Mouse (Mus musculus) kidney, embryonic 14.5 days (tissue): ENCODE data around the gene Dock3. TPM values are rescaled to one million over a fixed set of nuclear protein-coding genes. Genes with fewer than 3 reads are reported as not detected.

ENCODE experiments used
- ATAC-seq: fragments of 200-750 bp; cut with Nextera tagmentation; 2 replicates; pipeline ENCODE4 v1.8.0; 2017; ENCODE audit warnings: moderate number of reproducible peaks, mild to moderate bottlenecking, moderate TSS enrichment, moderate library complexity; ENCODE audit not compliant: low FRiP score, low TSS enrichment
- H3K27ac ChIP-seq: fragments of 300-500 bp; sonication (generic); 2 replicates; pipeline ENCODE4 v1.5.1; 2014; ENCODE audit warnings: low read depth, mild to moderate bottlenecking, low read length, moderate library complexity, mixed read lengths
- H3K27me3 ChIP-seq: fragments of 300-500 bp; sonication (generic); 2 replicates; pipeline ENCODE4 v1.6.1; 2014; ENCODE audit warnings: mild to moderate bottlenecking, low read length; ENCODE audit not compliant: control insufficient read depth, insufficient read depth
- H3K36me3 ChIP-seq: fragments of 300-500 bp; sonication (generic); 2 replicates; pipeline ENCODE4 v1.6.1; 2014; ENCODE audit warnings: low read length, mixed read lengths; ENCODE audit not compliant: control insufficient read depth, insufficient read depth
- H3K4me1 ChIP-seq: fragments of 300-500 bp; sonication (generic); 2 replicates; pipeline ENCODE4 v1.6.1; 2014; ENCODE audit warnings: low read length, mixed read lengths; ENCODE audit not compliant: control insufficient read depth, insufficient read depth
- H3K4me2 ChIP-seq: fragments of 300-500 bp; sonication (generic); replicated peaks from 2 replicates; pipeline ENCODE4 v1.6.1; 2014; ENCODE audit warnings: low read depth, mild to moderate bottlenecking, low read length
- H3K4me3 ChIP-seq: fragments of 300-500 bp; sonication (generic); 2 replicates; pipeline ENCODE4 v1.5.1; 2014; ENCODE audit warnings: mild to moderate bottlenecking, low read length
- H3K9ac ChIP-seq: fragments of 300-500 bp; sonication (generic); 2 replicates; pipeline ENCODE4 v1.6.1; 2014; ENCODE audit warnings: low read depth, mild to moderate bottlenecking, low read length, moderate library complexity
- H3K9me3 ChIP-seq: fragments of 300-500 bp; sonication (generic); 2 replicates; pipeline ENCODE4 v1.6.1; 2016; ENCODE audit warnings: low read length; ENCODE audit not compliant: control insufficient read depth
- WGBS: fragments of 180-500 bp; shearing (Covaris S2); extraction: QIAGEN DNeasy Blood & Tissue Kit; methylation state at CpG from one replicate; pipeline ENCODE4 v1.1.7; 2014; 5-methylcytosine and 5-hydroxymethylcytosine counted together
- polyA plus RNA-seq: library from polyadenylated mRNA; unstranded; fragments of >200 nt; fragmentation: Nextera tagmentation; extraction: Ambion mirVana; gene quantifications from 2 replicates; pipeline ENCODE4 v1.2.1, GENCODE M21; 2014

Dock3 gene
- polyA plus RNA-seq, 1 experiment from 2014 or later: 0.23 TPM

DNA sequence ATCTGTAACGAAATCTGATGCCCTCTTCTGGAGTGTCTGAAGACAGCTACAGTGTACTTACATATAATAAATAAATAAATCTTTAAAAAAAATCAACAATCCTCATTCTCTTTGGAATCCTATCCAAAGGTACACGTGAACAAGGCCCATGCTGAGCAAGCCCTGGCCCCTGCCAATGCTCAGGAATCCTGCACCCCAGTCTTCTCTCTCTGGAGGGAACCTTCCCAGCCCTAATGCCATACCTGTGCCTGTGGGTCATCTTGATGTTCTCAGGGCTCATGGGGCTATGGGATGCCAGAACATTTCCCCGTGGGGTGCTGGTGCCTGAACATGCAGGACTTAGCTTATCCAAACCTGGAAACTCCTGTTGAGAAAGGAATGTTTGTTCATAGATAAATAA is 323.5 kb downstream of the Dock3 start:
- no peak for ATAC-seq
- WGBS: 75% methylated on average over 3 of the region's 3 CpGs
- Histone ChIP-seq H3K4me2 (no peak overlapping the region), H3K4me1 (no peaks in the 10 kb centered on the region), H3K36me3 (no peaks in the 10 kb centered on the region), H3K27me3 (no peaks in the 10 kb centered on the region), H3K9ac (no peak overlapping the region), H3K27ac (no peak overlapping the region), H3K9me3 (no peaks in the 10 kb centered on the region), H3K4me3 (no peak overlapping the region)

DNA sequence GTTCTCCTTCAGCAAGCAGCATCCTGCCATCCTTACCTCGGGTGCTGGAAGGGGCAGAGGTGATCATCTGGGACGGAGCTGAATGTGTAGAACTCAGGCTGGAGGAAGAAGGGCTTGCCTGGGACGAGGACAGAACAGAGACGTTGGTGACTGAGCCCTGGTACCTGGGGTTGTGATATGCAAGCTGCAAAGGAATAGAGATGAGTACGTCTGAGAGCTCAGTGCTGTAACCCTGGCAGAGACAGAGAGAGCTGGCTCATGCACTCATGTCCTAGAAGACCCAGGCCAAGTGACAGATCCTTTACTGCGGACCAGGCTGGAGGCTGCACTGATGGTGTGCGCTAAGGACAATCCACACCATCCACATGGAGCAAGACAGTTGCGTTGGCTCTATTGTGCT is 325.1 kb downstream of the Dock3 start:
- H3K36me3 ChIP-seq: no peaks in the 10 kb centered on the region
- H3K4me2 ChIP-seq: no peak overlapping the region
- no peak for ATAC-seq
- no peaks in the 10 kb centered on the region for H3K9me3 ChIP-seq
- H3K4me1 ChIP-seq: no peaks in the 10 kb centered on the region
- 85% methylated on average over 8 of the region's 8 CpGs for WGBS
- H3K27me3 ChIP-seq: no peaks in the 10 kb centered on the region
- no peak overlapping the region for H3K4me3 ChIP-seq
- no peak overlapping the region for H3K9ac ChIP-seq
- H3K27ac ChIP-seq: no peak overlapping the region

DNA sequence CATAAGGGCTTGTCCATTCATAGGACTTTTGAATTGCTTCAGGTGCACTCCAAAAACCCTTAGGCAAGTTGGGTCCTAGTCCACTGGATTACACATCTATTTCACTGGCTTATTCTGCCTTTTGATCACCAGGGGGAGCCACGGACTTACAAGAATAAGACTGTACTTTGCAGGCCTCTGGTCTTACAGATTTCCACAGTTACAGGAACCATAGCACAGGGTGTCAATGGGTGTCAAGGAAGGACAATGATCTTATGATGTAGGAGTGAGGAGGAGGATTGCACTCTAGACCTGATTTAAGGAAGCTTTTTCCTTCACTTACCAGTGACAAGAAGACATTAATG is 327.9 kb downstream of the Dock3 start:
- Histone ChIP-seq H3K9me3 (no peaks in the 10 kb centered on the region), H3K27ac (no peak overlapping the region), H3K4me1 (no peaks in the 10 kb centered on the region), H3K9ac (no peak overlapping the region), H3K36me3 (no peaks in the 10 kb centered on the region), H3K4me2 (no peak overlapping the region), H3K27me3 (no peaks in the 10 kb centered on the region), H3K4me3 (no peak overlapping the region)
- no peak for ATAC-seq
- 13% methylated on average over 1 of the region's 1 CpGs for WGBS

DNA sequence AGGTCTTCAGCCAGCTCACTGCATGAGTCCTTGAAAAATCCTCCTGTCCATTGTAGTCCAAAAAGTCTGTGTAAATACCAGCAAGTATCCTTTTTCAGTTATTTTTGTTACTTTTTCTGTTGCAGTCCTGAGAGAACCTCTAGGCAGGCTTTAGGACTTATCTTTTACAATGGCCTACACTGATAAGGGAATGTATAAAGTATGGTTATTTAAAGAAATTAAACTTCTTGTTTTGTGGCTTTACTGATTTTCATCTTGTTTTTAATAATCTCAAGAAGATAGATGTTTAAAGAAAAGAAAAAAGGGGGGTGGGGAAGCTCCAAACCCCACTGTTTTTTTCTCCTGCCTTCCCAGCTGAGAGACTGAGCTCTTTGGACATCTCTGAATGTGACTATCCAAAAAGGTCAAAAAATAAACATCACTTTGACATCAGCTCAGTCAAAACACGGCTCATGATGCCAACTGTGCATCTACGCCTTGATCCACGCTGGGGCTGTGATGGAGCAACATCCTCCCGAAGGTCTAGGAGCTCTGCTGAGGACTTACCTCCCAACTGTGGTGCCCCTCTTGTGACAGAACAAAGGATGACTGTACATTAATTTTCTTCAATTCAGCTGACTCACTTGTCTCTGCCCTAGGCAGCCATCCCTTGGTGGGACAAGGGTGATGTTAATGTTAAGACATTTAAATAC is 328.5 kb downstream of the Dock3 start:
- H3K9ac ChIP-seq: no peak overlapping the region
- WGBS: 78% methylated on average over 4 of the region's 4 CpGs

DNA sequence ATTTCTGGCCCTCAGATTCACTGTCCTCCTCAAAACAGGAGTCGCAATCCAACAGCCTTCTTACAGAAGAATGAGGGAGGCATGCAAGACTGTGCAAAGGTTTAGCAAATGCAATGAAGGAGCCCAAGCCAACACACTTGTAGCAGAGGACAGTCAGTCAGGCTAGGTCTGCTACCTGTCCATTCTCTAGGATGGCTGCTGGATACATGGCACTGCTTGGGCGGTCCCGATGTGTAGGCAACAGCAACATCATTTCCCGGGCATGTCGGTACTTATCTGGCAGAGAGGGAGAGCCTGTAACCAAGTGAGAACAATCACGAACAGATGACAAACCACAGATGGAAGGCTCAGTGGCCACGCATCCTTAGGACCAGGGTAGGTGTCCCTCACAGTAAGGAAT is 330.1 kb downstream of the Dock3 start:
- Histone ChIP-seq H3K36me3 (no peaks in the 10 kb centered on the region), H3K27ac (no peak overlapping the region), H3K9me3 (no peaks in the 10 kb centered on the region), H3K9ac (no peak overlapping the region), H3K4me2 (no peak overlapping the region), H3K4me1 (no peaks in the 10 kb centered on the region), H3K4me3 (no peak overlapping the region), H3K27me3 (no peaks in the 10 kb centered on the region)
- ATAC-seq: no peak
- 95% methylated on average over 7 of the region's 7 CpGs for WGBS

More for the DNA sequence above, 328.5 kb downstream of the Dock3 start:
- Histone ChIP-seq H3K36me3 (no peaks in the 10 kb centered on the region), H3K4me3 (no peak overlapping the region), H3K27me3 (no peaks in the 10 kb centered on the region), H3K4me2 (no peak overlapping the region), H3K4me1 (no peaks in the 10 kb centered on the region), H3K27ac (no peak overlapping the region), H3K9me3 (no peaks in the 10 kb centered on the region)
- no peak for ATAC-seq

DNA sequence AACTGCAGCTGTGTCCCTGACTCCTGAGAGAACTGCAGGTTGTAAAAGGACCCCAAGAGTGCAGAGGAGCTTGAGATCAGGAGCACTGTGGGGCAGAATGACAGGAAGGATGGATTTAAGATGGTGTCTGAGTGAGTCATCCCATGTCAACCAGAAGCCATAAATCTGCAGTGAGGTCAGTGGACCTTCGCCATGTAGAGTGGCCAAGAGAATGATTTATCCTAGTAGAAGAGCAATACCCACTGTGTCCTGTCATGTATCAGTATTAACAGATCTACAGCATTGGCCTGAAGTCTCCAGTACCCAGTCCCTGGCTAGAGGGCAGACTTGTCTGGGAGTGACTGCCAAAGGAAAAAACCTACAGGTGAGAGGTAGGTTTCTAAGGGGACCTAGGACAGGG is 332.8 kb downstream of the Dock3 start:
- Histone ChIP-seq H3K27me3 (no peaks in the 10 kb centered on the region), H3K27ac (no peak overlapping the region), H3K36me3 (no peaks in the 10 kb centered on the region), H3K9me3 (no peaks in the 10 kb centered on the region), H3K4me2 (no peak overlapping the region), H3K4me1 (no peaks in the 10 kb centered on the region), H3K9ac (no peak overlapping the region), H3K4me3 (no peak overlapping the region)
- WGBS: 58% methylated on average over 1 of the region's 1 CpGs
- ATAC-seq: no peak

DNA sequence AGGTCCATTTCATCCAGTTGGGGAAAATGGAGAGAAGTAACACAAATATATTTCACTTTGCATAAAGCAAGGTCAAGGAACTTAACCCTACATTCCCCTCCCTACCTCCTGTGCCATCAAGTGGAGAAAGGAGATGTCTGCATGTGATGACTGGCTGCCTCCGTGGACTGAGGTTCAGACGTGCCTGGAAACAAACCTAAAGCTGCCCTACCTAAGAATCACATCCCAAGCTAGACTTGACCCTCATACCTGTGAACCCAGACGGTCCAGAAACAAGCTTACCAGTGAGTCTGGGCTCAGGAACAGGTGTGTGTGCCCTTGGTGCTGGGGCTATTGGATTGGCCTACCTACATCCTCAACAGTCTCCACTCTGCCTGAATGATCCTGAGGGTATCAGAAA is 338.4 kb downstream of the Dock3 start:
- H3K4me2 ChIP-seq: peak overlapping the region; percentile 68
- no peaks in the 10 kb centered on the region for H3K27me3 ChIP-seq
- no peaks in the 10 kb centered on the region for H3K9me3 ChIP-seq
- H3K9ac ChIP-seq: no peak overlapping the region
- peaks cover 12% of the 10 kb centered on the region; the same call in 1 of the 2 replicates for H3K4me1 ChIP-seq
- 47% methylated on average over 3 of the region's 3 CpGs for WGBS
- peaks cover 23% of the 10 kb centered on the region for H3K36me3 ChIP-seq
- no peak for ATAC-seq
- H3K4me3 ChIP-seq: no peak overlapping the region
- H3K27ac ChIP-seq: no peak overlapping the region

DNA sequence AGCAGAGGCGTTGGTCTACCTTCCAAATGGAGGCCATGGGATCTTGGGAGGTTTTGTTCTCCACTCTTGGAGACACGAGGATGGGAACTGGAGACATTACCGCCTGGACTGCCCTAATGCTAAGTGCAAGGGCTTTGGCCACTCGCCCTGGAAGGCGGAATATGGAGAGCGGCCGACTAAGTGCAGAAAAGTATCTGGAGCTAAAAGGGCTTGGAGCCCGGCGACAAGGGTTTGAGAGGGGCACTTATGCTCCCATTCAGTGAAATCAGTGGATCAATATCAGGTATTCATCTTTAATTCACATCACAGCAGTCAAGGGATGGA is 339.2 kb downstream of the Dock3 start:
- H3K9me3 ChIP-seq: no peaks in the 10 kb centered on the region
- peak overlapping the region; percentile 68 for H3K4me2 ChIP-seq
- H3K27ac ChIP-seq: peak overlapping the region; percentile 88
- peaks cover 30% of the 10 kb centered on the region for H3K36me3 ChIP-seq
- H3K4me3 ChIP-seq: peak overlapping the region; percentile 97
- WGBS: under 1% methylated on average over 9 of the region's 9 CpGs
- H3K4me1 ChIP-seq: peaks cover 12% of the 10 kb centered on the region; the same call in 1 of the 2 replicates
- H3K9ac ChIP-seq: peak overlapping the region; percentile 96
- ATAC-seq: no peak
- no peaks in the 10 kb centered on the region for H3K27me3 ChIP-seq

DNA sequence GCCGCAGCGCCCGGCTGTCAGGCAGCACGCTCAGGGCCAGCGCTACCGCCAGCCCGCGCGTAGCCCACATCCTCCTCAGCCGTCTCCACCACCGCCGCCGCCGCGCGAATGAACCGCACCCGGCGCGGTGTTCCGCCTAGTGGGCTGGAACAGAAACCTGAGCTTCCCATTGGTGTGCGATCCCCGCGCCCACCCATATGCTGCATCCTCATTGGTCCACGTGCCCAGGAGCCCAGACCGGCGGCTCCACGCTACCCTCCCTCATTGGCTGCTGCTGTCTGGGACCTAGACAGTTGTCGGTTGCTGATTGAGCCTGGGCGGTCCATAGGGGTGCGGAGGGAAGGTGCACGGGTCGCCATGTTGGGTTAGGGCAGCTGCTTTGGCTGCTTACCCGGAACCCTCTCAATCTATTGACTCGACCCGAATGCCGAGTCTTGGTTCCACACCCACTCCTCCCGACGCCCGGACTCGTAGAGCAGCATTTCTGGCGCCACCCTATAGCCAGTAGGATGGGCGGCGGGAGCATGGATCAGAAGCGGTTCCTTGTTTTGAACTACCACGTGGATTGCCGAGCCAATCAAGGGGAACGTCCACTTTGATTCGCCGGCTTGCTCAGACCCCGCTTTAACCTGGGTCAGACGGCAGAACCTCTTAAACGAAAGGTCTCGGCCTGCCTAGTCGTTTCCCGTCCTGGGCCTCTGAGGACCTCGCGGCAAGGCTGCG is 339.7 kb downstream of the Dock3 start, which contains the start of gene Manf:
Manf (minus strand) TSS at position 151 of the 723 bp plus-strand sequence.
- H3K4me2 ChIP-seq: peak within 1 kb of the TSS; percentile 72
- H3K9me3 ChIP-seq: no peaks in the 10 kb centered on the region
- H3K27ac ChIP-seq: peak within 1 kb of the TSS; percentile 88
- peaks cover 31% of the 10 kb centered on the region for H3K36me3 ChIP-seq
- peak within 1 kb of the TSS; percentile 96 for H3K9ac ChIP-seq
- H3K4me1 ChIP-seq: peaks cover 14% of the 10 kb centered on the region; the same call in 1 of the 2 replicates
- H3K4me3 ChIP-seq: peak within 1 kb of the TSS; percentile 97
- no peaks in the 10 kb centered on the region for H3K27me3 ChIP-seq
- ATAC-seq: peak; percentile 99
- under 1% methylated on average over 59 of the region's 59 CpGs for WGBS
